Mouse (Mus musculus): ENCODE measurements around the gene Angptl1. TPM values are rescaled to one million over a fixed set of nuclear protein-coding genes. Genes with fewer than 3 reads are reported as not detected.

The Angptl1 gene
- polyA plus RNA-seq, 1 experiment from 2014 or later, result 23.0 TPM

GRCm38 (mm10) chr1:156884782-156885181 is 46.4 kb downstream of the Angptl1 start:
- Histone ChIP-seq H3K27me3 (ENCODE audit: control insufficient read depth, insufficient read depth, low read length) (no peaks in the 10 kb centered on the region), H3K36me3 (ENCODE audit: control insufficient read depth, insufficient read depth, low read length) (0 out of 2 replicates have a peak, but pooled peaks cover 2% of the 10 kb centered on the region), H3K27ac (ENCODE audit: low read length) (no peak overlapping the region), H3K4me1 (ENCODE audit: control insufficient read depth, insufficient read depth, low read length) (no peaks in the 10 kb centered on the region), H3K4me3 (ENCODE audit: low read depth, low read length) (no peak overlapping the region), H3K9me3 (ENCODE audit: control insufficient read depth, low read depth, low read length) (no peaks in the 10 kb centered on the region), H3K4me2 (replicated peaks; ENCODE audit: low read depth, low read length) (no peak overlapping the region), H3K9ac (replicated peaks; ENCODE audit: low read depth, low read length) (no peak overlapping the region)
- WGBS, result 65% methylated on average over 2 of the region's 2 CpGs
- ATAC-seq (ENCODE audit: insufficient number of reproducible peaks, insufficient read depth, low FRiP score, low read depth), result no peak

DNA sequence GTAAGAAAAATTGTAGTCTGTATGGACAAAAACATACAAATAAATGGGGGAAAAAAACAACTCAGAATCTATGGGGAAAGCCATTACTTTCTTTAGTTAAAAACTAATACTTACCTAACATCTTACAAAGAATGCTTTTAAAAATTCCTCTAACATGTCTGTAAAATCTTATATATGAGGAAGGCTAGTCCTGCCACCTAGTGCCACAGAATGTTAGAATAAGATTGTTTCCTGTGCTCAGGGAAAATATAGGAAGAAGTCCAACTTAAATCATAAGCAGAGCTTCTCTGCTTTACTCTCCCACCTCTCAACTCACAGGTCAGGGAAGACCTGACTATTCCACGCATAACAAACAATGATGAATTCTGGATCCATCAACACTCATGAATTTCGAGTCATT is 47.5 kb downstream of the Angptl1 start:
- no peaks in the 10 kb centered on the region for H3K4me1 ChIP-seq (ENCODE audit: control insufficient read depth, insufficient read depth, low read length)
- no peak for ATAC-seq (ENCODE audit: insufficient number of reproducible peaks, insufficient read depth, low FRiP score, low read depth)
- 0 out of 2 replicates have a peak, but pooled peaks cover 2% of the 10 kb centered on the region for H3K36me3 ChIP-seq (ENCODE audit: control insufficient read depth, insufficient read depth, low read length)
- H3K4me2 ChIP-seq (replicated peaks; ENCODE audit: low read depth, low read length), result no peak overlapping the region
- H3K9ac ChIP-seq (replicated peaks; ENCODE audit: low read depth, low read length), result no peak overlapping the region
- H3K4me3 ChIP-seq (ENCODE audit: low read depth, low read length), result no peak overlapping the region
- H3K27me3 ChIP-seq (ENCODE audit: control insufficient read depth, insufficient read depth, low read length), result no peaks in the 10 kb centered on the region
- 91% methylated on average over 2 of the region's 2 CpGs for WGBS
- H3K9me3 ChIP-seq (ENCODE audit: control insufficient read depth, low read depth, low read length), result no peaks in the 10 kb centered on the region
- no peak overlapping the region for H3K27ac ChIP-seq (ENCODE audit: low read length)

- Histone ChIP-seq H3K27me3 (ENCODE audit: control insufficient read depth, insufficient read depth, low read length) (no peaks in the 10 kb centered on the region), H3K27ac (ENCODE audit: low read length) (no peak overlapping the region), H3K4me3 (ENCODE audit: low read depth, low read length) (no peak overlapping the region), H3K4me1 (ENCODE audit: control insufficient read depth, insufficient read depth, low read length) (no peaks in the 10 kb centered on the region), H3K9ac (replicated peaks; ENCODE audit: low read depth, low read length) (no peak overlapping the region), H3K36me3 (ENCODE audit: control insufficient read depth, insufficient read depth, low read length) (0 out of 2 replicates have a peak, but pooled peaks cover 2% of the 10 kb centered on the region), H3K9me3 (ENCODE audit: control insufficient read depth, low read depth, low read length) (no peaks in the 10 kb centered on the region), H3K4me2 (replicated peaks; ENCODE audit: low read depth, low read length) (no peak overlapping the region)
- no peak for ATAC-seq (ENCODE audit: insufficient number of reproducible peaks, insufficient read depth, low FRiP score, low read depth)
- 84% methylated on average over 4 of the region's 4 CpGs for WGBS
Observed at GRCm38 (mm10) chr1:156888830-156889229, 50.5 kb downstream of the Angptl1 start.

- ATAC-seq (ENCODE audit: insufficient number of reproducible peaks, insufficient read depth, low FRiP score, low read depth), result no peak
- Histone ChIP-seq H3K27ac (ENCODE audit: low read length) (no peak overlapping the region), H3K27me3 (ENCODE audit: control insufficient read depth, insufficient read depth, low read length) (no peaks in the 10 kb centered on the region), H3K4me1 (ENCODE audit: control insufficient read depth, insufficient read depth, low read length) (no peaks in the 10 kb centered on the region), H3K36me3 (ENCODE audit: control insufficient read depth, insufficient read depth, low read length) (0 out of 2 replicates have a peak, but pooled peaks cover under 1% of the 10 kb centered on the region), H3K9me3 (ENCODE audit: control insufficient read depth, low read depth, low read length) (no peaks in the 10 kb centered on the region), H3K4me2 (replicated peaks; ENCODE audit: low read depth, low read length) (no peak overlapping the region), H3K9ac (replicated peaks; ENCODE audit: low read depth, low read length) (no peak overlapping the region), H3K4me3 (ENCODE audit: low read depth, low read length) (no peak overlapping the region)
- WGBS, result 96% methylated on average over 4 of the region's 4 CpGs
Observed at GRCm38 (mm10) chr1:156891561-156891960, 53.2 kb downstream of the Angptl1 start.

DNA sequence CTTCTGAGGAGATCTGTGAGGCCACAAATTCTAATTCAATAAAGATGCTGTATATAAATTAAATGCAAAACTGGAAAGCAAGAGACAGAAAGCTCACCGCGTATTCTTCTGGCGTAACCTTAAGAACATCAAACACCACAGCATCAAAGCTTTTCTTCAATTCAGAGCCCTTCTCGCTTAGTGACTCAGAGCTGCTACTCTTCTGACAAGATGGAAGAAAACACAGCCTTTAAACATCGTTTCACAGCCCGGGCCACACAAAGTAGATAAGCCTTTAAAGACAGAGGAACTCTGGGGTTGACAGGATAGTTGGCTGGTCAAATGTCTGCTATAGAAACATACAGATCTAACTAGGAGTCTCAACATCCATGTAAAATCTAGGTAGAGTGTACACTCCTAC is 63.3 kb downstream of the Angptl1 start:
- WGBS, result 86% methylated on average over 6 of the region's 6 CpGs
- no peak for ATAC-seq (ENCODE audit: insufficient number of reproducible peaks, insufficient read depth, low FRiP score, low read depth)

GRCm38 (mm10) chr1:156903899-156904298 is 65.5 kb downstream of the Angptl1 start:
- Histone ChIP-seq H3K36me3 (ENCODE audit: control insufficient read depth, insufficient read depth, low read length) (peaks cover 4% of the 10 kb centered on the region; the same call in 1 of the 2 replicates), H3K9ac (replicated peaks; ENCODE audit: low read depth, low read length) (no peak overlapping the region), H3K4me3 (ENCODE audit: low read depth, low read length) (no peak overlapping the region), H3K4me2 (replicated peaks; ENCODE audit: low read depth, low read length) (no peak overlapping the region), H3K27ac (ENCODE audit: low read length) (no peak overlapping the region), H3K9me3 (ENCODE audit: control insufficient read depth, low read depth, low read length) (no peaks in the 10 kb centered on the region), H3K27me3 (ENCODE audit: control insufficient read depth, insufficient read depth, low read length) (no peaks in the 10 kb centered on the region), H3K4me1 (ENCODE audit: control insufficient read depth, insufficient read depth, low read length) (no peaks in the 10 kb centered on the region)
- ATAC-seq (ENCODE audit: insufficient number of reproducible peaks, insufficient read depth, low FRiP score, low read depth), result no peak
- 97% methylated on average over 3 of the region's 3 CpGs for WGBS

More for the DNA sequence above, 63.3 kb downstream of the Angptl1 start:
- H3K27me3 ChIP-seq (ENCODE audit: control insufficient read depth, insufficient read depth, low read length), result no peaks in the 10 kb centered on the region
- no peaks in the 10 kb centered on the region for H3K9me3 ChIP-seq (ENCODE audit: control insufficient read depth, low read depth, low read length)
- H3K9ac ChIP-seq (replicated peaks; ENCODE audit: low read depth, low read length), result no peak overlapping the region
- H3K4me1 ChIP-seq (ENCODE audit: control insufficient read depth, insufficient read depth, low read length), result no peaks in the 10 kb centered on the region
- H3K4me3 ChIP-seq (ENCODE audit: low read depth, low read length), result no peak overlapping the region
- no peaks in the 10 kb centered on the region for H3K36me3 ChIP-seq (ENCODE audit: control insufficient read depth, insufficient read depth, low read length)
- H3K27ac ChIP-seq (ENCODE audit: low read length), result no peak overlapping the region
- no peak overlapping the region for H3K4me2 ChIP-seq (replicated peaks; ENCODE audit: low read depth, low read length)

- Histone ChIP-seq H3K4me2 (replicated peaks; ENCODE audit: low read depth, low read length) (no peak overlapping the region), H3K4me1 (ENCODE audit: control insufficient read depth, insufficient read depth, low read length) (no peaks in the 10 kb centered on the region), H3K36me3 (ENCODE audit: control insufficient read depth, insufficient read depth, low read length) (peaks cover 4% of the 10 kb centered on the region; the same call in 1 of the 2 replicates), H3K9me3 (ENCODE audit: control insufficient read depth, low read depth, low read length) (no peaks in the 10 kb centered on the region), H3K27me3 (ENCODE audit: control insufficient read depth, insufficient read depth, low read length) (no peaks in the 10 kb centered on the region), H3K27ac (ENCODE audit: low read length) (no peak overlapping the region), H3K9ac (replicated peaks; ENCODE audit: low read depth, low read length) (no peak overlapping the region), H3K4me3 (ENCODE audit: low read depth, low read length) (no peak overlapping the region)
- 68% methylated on average over 2 of the region's 2 CpGs for WGBS
- ATAC-seq (ENCODE audit: insufficient number of reproducible peaks, insufficient read depth, low FRiP score, low read depth), result no peak
Observed at GRCm38 (mm10) chr1:156905660-156906059, 67.3 kb downstream of the Angptl1 start.

- Histone ChIP-seq H3K36me3 (ENCODE audit: control insufficient read depth, insufficient read depth, low read length) (peaks cover 4% of the 10 kb centered on the region; the same call in 1 of the 2 replicates), H3K27ac (ENCODE audit: low read length) (no peak overlapping the region), H3K4me2 (replicated peaks; ENCODE audit: low read depth, low read length) (no peak overlapping the region), H3K27me3 (ENCODE audit: control insufficient read depth, insufficient read depth, low read length) (no peaks in the 10 kb centered on the region), H3K4me1 (ENCODE audit: control insufficient read depth, insufficient read depth, low read length) (no peaks in the 10 kb centered on the region), H3K4me3 (ENCODE audit: low read depth, low read length) (no peak overlapping the region), H3K9me3 (ENCODE audit: control insufficient read depth, low read depth, low read length) (no peaks in the 10 kb centered on the region), H3K9ac (replicated peaks; ENCODE audit: low read depth, low read length) (no peak overlapping the region)
- 86% methylated on average over 4 of the region's 4 CpGs for WGBS
- no peak for ATAC-seq (ENCODE audit: insufficient number of reproducible peaks, insufficient read depth, low FRiP score, low read depth)
Observed at GRCm38 (mm10) chr1:156909265-156909664, 70.9 kb downstream of the Angptl1 start.

- Histone ChIP-seq H3K4me3 (ENCODE audit: low read depth, low read length) (no peak overlapping the region), H3K36me3 (ENCODE audit: control insufficient read depth, insufficient read depth, low read length) (peaks cover 4% of the 10 kb centered on the region; the same call in 1 of the 2 replicates)
Observed at GRCm38 (mm10) chr1:156909866-156910265, 71.5 kb downstream of the Angptl1 start.

More at GRCm38 (mm10) chr1:156909866-156910265, 71.5 kb downstream of the Angptl1 start:
- Histone ChIP-seq H3K4me2 (replicated peaks; ENCODE audit: low read depth, low read length) (no peak overlapping the region), H3K27me3 (ENCODE audit: control insufficient read depth, insufficient read depth, low read length) (no peaks in the 10 kb centered on the region), H3K4me1 (ENCODE audit: control insufficient read depth, insufficient read depth, low read length) (no peaks in the 10 kb centered on the region), H3K9ac (replicated peaks; ENCODE audit: low read depth, low read length) (no peak overlapping the region), H3K9me3 (ENCODE audit: control insufficient read depth, low read depth, low read length) (no peaks in the 10 kb centered on the region), H3K27ac (ENCODE audit: low read length) (no peak overlapping the region)
- ATAC-seq (ENCODE audit: insufficient number of reproducible peaks, insufficient read depth, low FRiP score, low read depth), result no peak

Data from stomach, embryonic 14.5 days (tissue).